Mouse (Mus musculus) cerebellum, adult 2 months (tissue): ENCODE measurements around the gene Dapk2.

Source experiments
- CTCF ChIP-seq: fragments of 200-500 bp; IDR thresholded peaks from 2 replicates; pipeline ENCODE4 v1.5.1; 2011; ENCODE audit warnings: low read depth, mild to moderate bottlenecking, control low read depth, low read length, moderate library complexity, borderline replicate concordance; ENCODE audit not compliant: insufficient read depth
- POLR2A ChIP-seq: fragments of 200-500 bp; IDR thresholded peaks from 2 replicates; pipeline ENCODE4 v1.6.1; 2011; ENCODE audit warnings: low read length, control low read depth, borderline replicate concordance; ENCODE audit not compliant: insufficient read depth

- no peak for TF ChIP-seq POLR2A
- no peak for TF ChIP-seq CTCF
Measured at GRCm38 (mm10) chr9:66294980-66295410, 137.0 kb downstream of the Dapk2 start.
